Mouse (Mus musculus): ENCODE data around the gene Aatk. TPM values are rescaled to one million over a fixed set of nuclear protein-coding genes. Genes with fewer than 3 reads are reported as not detected.

Gene Aatk
- polyA plus RNA-seq, 1 experiment from 2014 or later: 34.6 TPM

GRCm38 (mm10) chr11:120060634-120061033 is 13.7 kb upstream of the Aatk start:
- WGBS: 82% methylated on average over 8 of the region's 8 CpGs
- Histone ChIP-seq H3K9ac (replicated peaks; ENCODE audit: low read length) (no peak overlapping the region), H3K4me1 (ENCODE audit: control insufficient read depth, insufficient read depth, low read length) (no peaks in the 10 kb centered on the region), H3K9me3 (ENCODE audit: control insufficient read depth, low read length) (no peaks in the 10 kb centered on the region), H3K27me3 (ENCODE audit: control insufficient read depth, insufficient read depth, low read length) (no peaks in the 10 kb centered on the region), H3K27ac (replicated peaks; ENCODE audit: low read depth, low read length) (no peak overlapping the region), H3K36me3 (ENCODE audit: control insufficient read depth, insufficient read depth, low read length) (peaks cover 24% of the 10 kb centered on the region), H3K4me2 (ENCODE audit: low read length) (no peak overlapping the region), H3K4me3 (replicated peaks; ENCODE audit: low read depth, low read length) (no peak overlapping the region)
- no peak for ATAC-seq (ENCODE audit: low FRiP score, low TSS enrichment)
- DNase-seq: no peak

GRCm38 (mm10) chr11:120055953-120056732 is 9.2 kb upstream of the Aatk start:
- no peaks in the 10 kb centered on the region for H3K9me3 ChIP-seq (ENCODE audit: control insufficient read depth, low read length)
- no peak for ATAC-seq (ENCODE audit: low FRiP score, low TSS enrichment)
- no peak for DNase-seq
- no peak overlapping the region for H3K4me2 ChIP-seq (ENCODE audit: low read length)
- H3K27me3 ChIP-seq (ENCODE audit: control insufficient read depth, insufficient read depth, low read length): no peaks in the 10 kb centered on the region
- peaks cover 5% of the 10 kb centered on the region; the same call in 1 of the 2 replicates for H3K4me1 ChIP-seq (ENCODE audit: control insufficient read depth, insufficient read depth, low read length)
- no peak overlapping the region for H3K4me3 ChIP-seq (replicated peaks; ENCODE audit: low read depth, low read length)
- H3K36me3 ChIP-seq (ENCODE audit: control insufficient read depth, insufficient read depth, low read length): no peaks in the 10 kb centered on the region
- no peak overlapping the region for H3K9ac ChIP-seq (replicated peaks; ENCODE audit: low read length)
- H3K27ac ChIP-seq (replicated peaks; ENCODE audit: low read depth, low read length): no peak overlapping the region
- 84% methylated on average over 12 of the region's 12 CpGs for WGBS

- no peak overlapping the region for H3K4me3 ChIP-seq (replicated peaks; ENCODE audit: low read depth, low read length)
- H3K27me3 ChIP-seq (ENCODE audit: control insufficient read depth, insufficient read depth, low read length): no peaks in the 10 kb centered on the region
- 81% methylated on average over 4 of the region's 4 CpGs for WGBS
- peaks cover 6% of the 10 kb centered on the region for H3K4me1 ChIP-seq (ENCODE audit: control insufficient read depth, insufficient read depth, low read length)
- H3K9me3 ChIP-seq (ENCODE audit: control insufficient read depth, low read length): no peaks in the 10 kb centered on the region
- no peak overlapping the region for H3K9ac ChIP-seq (replicated peaks; ENCODE audit: low read length)
- no peak for ATAC-seq (ENCODE audit: low FRiP score, low TSS enrichment)
- H3K27ac ChIP-seq (replicated peaks; ENCODE audit: low read depth, low read length): no peak overlapping the region
- no peak for DNase-seq
- no peaks in the 10 kb centered on the region for H3K36me3 ChIP-seq (ENCODE audit: control insufficient read depth, insufficient read depth, low read length)
- no peak overlapping the region for H3K4me2 ChIP-seq (ENCODE audit: low read length)
Measured at GRCm38 (mm10) chr11:120053846-120054245, 6.9 kb upstream of the Aatk start.

GRCm38 (mm10) chr11:120052274-120052673 is 5.3 kb upstream of the Aatk start:
- H3K9me3 ChIP-seq (ENCODE audit: control insufficient read depth, low read length): no peaks in the 10 kb centered on the region
- H3K36me3 ChIP-seq (ENCODE audit: control insufficient read depth, insufficient read depth, low read length): no peaks in the 10 kb centered on the region
- peaks cover 21% of the 10 kb centered on the region for H3K4me1 ChIP-seq (ENCODE audit: control insufficient read depth, insufficient read depth, low read length)
- H3K4me3 ChIP-seq (replicated peaks; ENCODE audit: low read depth, low read length): no peak overlapping the region
- H3K27ac ChIP-seq (replicated peaks; ENCODE audit: low read depth, low read length): no peak overlapping the region
- H3K4me2 ChIP-seq (ENCODE audit: low read length): no peak overlapping the region
- DNase-seq (no peak), ATAC-seq (ENCODE audit: low FRiP score, low TSS enrichment) (no peak)
- H3K27me3 ChIP-seq (ENCODE audit: control insufficient read depth, insufficient read depth, low read length): no peaks in the 10 kb centered on the region; the same call in 1 of the 2 replicates
- H3K9ac ChIP-seq (replicated peaks; ENCODE audit: low read length): no peak overlapping the region
- 79% methylated on average over 9 of the region's 9 CpGs for WGBS

- DNase-seq: no peak
- Histone ChIP-seq H3K36me3 (ENCODE audit: control insufficient read depth, insufficient read depth, low read length) (no peaks in the 10 kb centered on the region), H3K9me3 (ENCODE audit: control insufficient read depth, low read length) (no peaks in the 10 kb centered on the region), H3K27ac (replicated peaks; ENCODE audit: low read depth, low read length) (peak overlapping the region; percentile 27), H3K4me1 (ENCODE audit: control insufficient read depth, insufficient read depth, low read length) (peaks cover 21% of the 10 kb centered on the region), H3K27me3 (ENCODE audit: control insufficient read depth, insufficient read depth, low read length) (no peaks in the 10 kb centered on the region; the same call in 1 of the 2 replicates), H3K9ac (replicated peaks; ENCODE audit: low read length) (no peak overlapping the region), H3K4me3 (replicated peaks; ENCODE audit: low read depth, low read length) (no peak overlapping the region), H3K4me2 (ENCODE audit: low read length) (no peak overlapping the region)
- no peak for ATAC-seq (ENCODE audit: low FRiP score, low TSS enrichment)
- WGBS: 35% methylated on average over 14 of the region's 14 CpGs
Measured at GRCm38 (mm10) chr11:120051124-120051811, 4.3 kb upstream of the Aatk start.

GRCm38 (mm10) chr11:120049067-120049466 is 2.1 kb upstream of the Aatk start:
- Histone ChIP-seq H3K27ac (replicated peaks; ENCODE audit: low read depth, low read length) (no peak overlapping the region), H3K36me3 (ENCODE audit: control insufficient read depth, insufficient read depth, low read length) (no peaks in the 10 kb centered on the region), H3K9ac (replicated peaks; ENCODE audit: low read length) (no peak overlapping the region), H3K9me3 (ENCODE audit: control insufficient read depth, low read length) (no peaks in the 10 kb centered on the region), H3K4me2 (ENCODE audit: low read length) (no peak overlapping the region), H3K4me1 (ENCODE audit: control insufficient read depth, insufficient read depth, low read length) (peaks cover 39% of the 10 kb centered on the region), H3K27me3 (ENCODE audit: control insufficient read depth, insufficient read depth, low read length) (no peaks in the 10 kb centered on the region; the same call in 1 of the 2 replicates), H3K4me3 (replicated peaks; ENCODE audit: low read depth, low read length) (no peak overlapping the region)
- WGBS: 83% methylated on average over 8 of the region's 8 CpGs
- no peak for DNase-seq
- no peak for ATAC-seq (ENCODE audit: low FRiP score, low TSS enrichment)

- no peaks in the 10 kb centered on the region; the same call in 1 of the 2 replicates for H3K27me3 ChIP-seq (ENCODE audit: control insufficient read depth, insufficient read depth, low read length)
- H3K9ac ChIP-seq (replicated peaks; ENCODE audit: low read length): peak overlapping the region; percentile 94; the same call in 1 of the 2 replicates
- 2% methylated on average over 23 of the region's 23 CpGs for WGBS
- H3K4me3 ChIP-seq (replicated peaks; ENCODE audit: low read depth, low read length): peak overlapping the region; percentile 68
- H3K36me3 ChIP-seq (ENCODE audit: control insufficient read depth, insufficient read depth, low read length): no peaks in the 10 kb centered on the region
- peaks cover 39% of the 10 kb centered on the region for H3K4me1 ChIP-seq (ENCODE audit: control insufficient read depth, insufficient read depth, low read length)
- DNase-seq (peak; percentile 86), ATAC-seq (ENCODE audit: low FRiP score, low TSS enrichment) (no peak; the same call in 1 of the 2 replicates)
- H3K27ac ChIP-seq (replicated peaks; ENCODE audit: low read depth, low read length): peak overlapping the region; percentile 89
- H3K4me2 ChIP-seq (ENCODE audit: low read length): peak overlapping the region; percentile 89
- H3K9me3 ChIP-seq (ENCODE audit: control insufficient read depth, low read length): no peaks in the 10 kb centered on the region
Measured at GRCm38 (mm10) chr11:120048252-120048556, 1.2 kb upstream of the Aatk start.

- peak; percentile 21; the same call in 1 of the 2 replicates for ATAC-seq (ENCODE audit: low FRiP score, low TSS enrichment)
- Histone ChIP-seq H3K27me3 (ENCODE audit: control insufficient read depth, insufficient read depth, low read length) (no peaks in the 10 kb centered on the region; the same call in 1 of the 2 replicates), H3K4me3 (replicated peaks; ENCODE audit: low read depth, low read length) (peak overlapping the region; percentile 68), H3K27ac (replicated peaks; ENCODE audit: low read depth, low read length) (peak overlapping the region; percentile 89), H3K9me3 (ENCODE audit: control insufficient read depth, low read length) (no peaks in the 10 kb centered on the region), H3K4me2 (ENCODE audit: low read length) (peak overlapping the region; percentile 89), H3K4me1 (ENCODE audit: control insufficient read depth, insufficient read depth, low read length) (peaks cover 39% of the 10 kb centered on the region), H3K9ac (replicated peaks; ENCODE audit: low read length) (peak overlapping the region; percentile 94), H3K36me3 (ENCODE audit: control insufficient read depth, insufficient read depth, low read length) (no peaks in the 10 kb centered on the region)
- peak; percentile 55 for DNase-seq
- WGBS: 6% methylated on average over 23 of the region's 23 CpGs
Measured at GRCm38 (mm10) chr11:120047531-120048251, 724 bp upstream of the Aatk start.

Measured in midbrain, embryonic 14.5 days (tissue).